Mouse (Mus musculus): Measurements from ENCODE around the gene Rcn2. TPM values are rescaled to one million over a fixed set of nuclear protein-coding genes. Genes with fewer than 3 reads are reported as not detected.
"Not testable (repeated sequence)": the region's sequence is repeated elsewhere in the genome, so short reads cannot be mapped to it uniquely, and the experiment has no call there.

The Rcn2 gene
- polyA plus RNA-seq (2015; fragmentation: Nextera tagmentation; extraction: Ambion mirVana) = 104 and 110 TPM in 2 replicates

DNA sequence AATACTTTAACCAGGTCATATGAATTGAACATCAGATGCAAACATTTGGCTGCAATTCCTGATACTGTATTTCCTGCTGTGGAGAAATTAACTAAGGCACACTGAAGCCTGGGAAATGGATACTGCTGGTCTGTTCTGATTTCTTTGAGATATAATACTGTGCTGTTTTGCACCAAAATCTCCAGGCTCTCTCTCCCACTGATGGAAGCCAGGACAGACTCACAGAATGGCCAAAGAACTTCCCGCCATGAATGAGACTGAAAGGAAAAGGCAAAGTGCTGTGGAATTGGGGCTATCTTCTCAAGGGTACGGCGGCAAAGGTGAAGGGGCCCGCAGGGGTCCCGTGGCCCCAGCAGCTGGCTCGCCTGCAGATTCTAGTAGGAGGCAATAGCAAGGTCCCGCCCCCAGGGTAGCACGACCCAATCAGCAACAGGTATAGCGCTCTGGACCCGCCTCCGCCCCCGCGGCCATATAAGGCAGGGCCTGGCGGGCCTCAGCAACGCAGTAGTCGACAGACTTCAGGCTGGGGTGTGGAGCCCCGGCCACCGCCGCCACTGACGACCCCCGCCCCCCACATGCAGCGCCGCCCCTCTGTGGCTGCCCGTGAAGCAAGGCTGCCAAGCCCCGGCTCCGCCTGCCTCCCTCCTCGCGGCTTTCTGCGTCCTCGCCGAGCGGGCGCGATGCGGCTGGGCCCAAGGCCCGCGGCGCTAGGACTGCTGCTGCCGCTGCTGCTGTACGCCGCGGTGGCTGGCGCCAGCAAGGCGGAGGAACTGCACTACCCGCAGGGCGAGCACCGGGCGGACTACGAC is at the start of gene Rcn2:
Rcn2 (plus strand) TSS at position 474 of the 809 bp plus-strand sequence.
- peak; percentile 95 for DNase-seq (ENCODE audit: low spot score)

DNA sequence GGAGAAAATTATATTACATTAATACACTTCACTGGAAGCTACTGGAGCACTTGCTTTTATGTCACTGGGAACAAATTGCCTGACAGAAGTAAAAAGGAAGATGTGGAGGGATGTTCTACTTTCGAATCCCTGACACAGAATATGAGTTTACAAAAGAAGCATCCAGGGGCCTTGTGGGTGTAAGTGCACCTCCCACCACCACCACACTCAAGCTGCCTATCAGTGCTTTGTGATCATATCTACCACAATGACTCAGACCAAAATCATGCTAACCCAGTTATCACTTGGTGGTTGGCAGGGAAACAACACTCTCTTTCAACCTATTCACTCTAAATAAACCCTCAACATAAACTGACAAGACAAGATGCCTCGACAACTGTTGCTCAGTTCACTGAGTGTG is 37.0 kb upstream of the Rcn2 start:
- not testable (repeated sequence) for DNase-seq (ENCODE audit: low spot score)

DNA sequence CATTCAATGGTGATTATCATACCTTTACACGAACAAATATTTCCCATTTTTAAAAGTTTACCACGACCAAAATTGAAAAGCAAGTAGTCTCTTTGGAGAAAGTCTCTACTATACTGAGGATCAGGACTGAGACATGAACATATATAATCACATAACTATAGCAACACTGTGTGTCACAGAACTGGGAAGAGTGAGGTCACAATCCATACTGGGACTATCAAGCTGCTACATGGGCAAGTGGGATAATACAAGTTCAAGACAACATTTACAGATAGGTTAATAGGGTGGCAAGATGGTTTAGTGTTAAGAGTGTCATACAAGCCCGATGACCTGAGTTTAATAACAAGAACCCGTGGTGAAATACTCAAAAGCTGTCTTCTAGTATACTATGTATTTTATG is 31.2 kb upstream of the Rcn2 start, which contains the start of gene 4930563M21Rik:
4930563M21Rik (minus strand) TSS at position 101 of the 400 bp plus-strand sequence.
- no peak for DNase-seq (ENCODE audit: low spot score)

DNA sequence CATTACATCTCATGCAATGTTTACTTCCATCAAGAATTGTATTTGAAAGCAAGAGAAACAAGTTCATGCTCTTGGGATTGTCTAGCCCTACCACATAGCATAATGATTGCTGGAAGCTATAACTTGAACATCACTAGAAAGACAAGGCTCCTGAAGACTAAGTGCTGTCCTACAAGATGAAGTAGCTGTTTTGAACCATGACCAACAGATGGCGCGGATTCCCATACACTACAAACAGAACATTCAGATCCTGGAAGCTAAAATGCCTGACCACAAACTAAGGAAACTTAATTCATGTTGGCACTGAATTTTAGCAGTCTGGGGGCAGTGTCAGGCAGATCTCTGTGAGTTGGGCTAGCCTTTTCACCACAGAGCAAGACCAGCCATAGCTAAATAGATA is 16.9 kb upstream of the Rcn2 start:
- DNase-seq (ENCODE audit: low spot score) = peak; percentile 3

DNA sequence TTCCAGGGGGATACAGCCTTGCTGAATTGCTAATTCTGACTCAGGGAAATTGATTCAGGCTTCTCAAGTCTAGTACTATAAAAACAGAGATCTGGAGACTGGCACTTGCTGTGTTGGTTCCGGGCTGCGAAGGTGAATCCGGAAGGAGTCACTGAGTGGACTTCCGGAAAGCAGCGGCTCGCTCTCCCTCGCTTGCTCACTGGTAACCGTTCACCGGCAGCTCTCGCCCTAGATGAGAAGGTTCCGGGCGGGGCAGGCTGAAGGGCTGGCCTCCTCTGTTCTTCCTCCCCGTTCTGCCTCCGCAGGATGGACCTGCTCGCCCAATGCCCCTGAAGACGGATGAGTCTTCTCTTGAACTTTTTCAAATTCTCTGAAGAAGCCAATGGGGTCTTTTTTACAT is 14.4 kb upstream of the Rcn2 start:
- no peak for DNase-seq (ENCODE audit: low spot score)

- no peak for DNase-seq (ENCODE audit: low spot score)
These were observed 9.4 kb upstream of the Rcn2 start for GRCm38 (mm10) chr9:56032219-56032618.

DNA sequence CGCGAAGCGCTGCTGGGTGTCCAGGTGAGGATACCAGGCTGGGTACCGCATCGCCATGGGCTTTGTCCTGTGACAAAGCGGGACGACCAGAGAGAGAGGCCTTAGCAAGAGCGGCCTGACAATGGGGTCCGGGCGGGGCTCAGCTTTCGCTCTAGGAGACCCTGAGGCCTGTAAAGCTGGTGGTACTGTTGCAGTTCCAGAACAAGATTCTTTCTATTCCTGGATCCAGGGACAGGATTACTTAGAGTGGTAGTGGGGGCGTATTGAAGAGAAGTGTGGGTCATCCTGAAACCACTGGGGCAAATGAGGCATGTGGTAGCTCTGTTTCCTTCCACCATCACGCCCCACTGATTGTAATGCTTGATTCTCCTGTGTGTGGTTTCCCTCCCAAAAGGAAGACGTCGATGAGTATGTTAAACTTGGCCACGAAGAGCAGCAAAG is 556 bp downstream of the Rcn2 start:
- no peak for DNase-seq (ENCODE audit: low spot score)

DNA sequence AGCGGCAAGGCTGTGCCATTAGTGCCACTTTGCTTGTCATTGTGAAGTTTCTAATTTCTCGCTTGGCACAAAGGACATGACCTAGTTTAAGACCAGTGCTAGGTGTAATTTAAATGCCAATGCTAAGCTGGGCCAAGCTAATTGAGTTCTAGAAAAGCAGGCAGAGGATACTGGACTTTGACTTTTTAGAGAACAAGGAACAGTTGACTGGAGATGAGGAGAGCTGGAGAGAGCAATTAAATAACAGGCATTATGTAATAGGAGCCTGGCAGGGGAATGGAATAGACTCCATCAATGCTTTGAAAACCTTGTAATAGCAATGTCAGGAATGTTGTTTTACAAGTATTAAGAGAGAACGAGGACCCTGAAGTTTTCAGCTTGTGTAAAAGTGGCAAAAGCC is 12.2 kb downstream of the Rcn2 start:
- DNase-seq (ENCODE audit: low spot score) = no peak

DNA sequence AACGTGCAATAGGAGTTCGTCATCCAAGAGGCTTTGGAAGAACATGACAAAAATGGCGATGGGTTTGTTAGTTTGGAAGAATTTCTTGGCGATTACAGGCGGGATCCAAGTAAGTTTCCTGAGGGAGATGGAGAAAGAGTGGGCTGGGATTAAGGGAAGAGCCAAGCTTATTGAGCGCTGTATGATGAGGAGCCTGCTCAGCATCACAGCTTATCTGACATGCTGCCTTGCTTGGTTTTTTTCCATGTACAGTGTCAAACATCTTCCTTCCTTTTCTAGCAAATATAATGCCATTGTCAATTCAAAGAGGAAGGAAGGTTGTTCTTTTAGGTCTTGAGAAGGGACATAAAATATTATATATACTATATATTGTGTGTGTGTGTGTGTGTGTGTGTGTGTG is 14.5 kb downstream of the Rcn2 start:
- no peak for DNase-seq (ENCODE audit: low spot score)

GRCm38 (mm10) chr9:56062336-56062735 is 20.7 kb downstream of the Rcn2 start:
- DNase-seq (ENCODE audit: low spot score) = no peak

DNA sequence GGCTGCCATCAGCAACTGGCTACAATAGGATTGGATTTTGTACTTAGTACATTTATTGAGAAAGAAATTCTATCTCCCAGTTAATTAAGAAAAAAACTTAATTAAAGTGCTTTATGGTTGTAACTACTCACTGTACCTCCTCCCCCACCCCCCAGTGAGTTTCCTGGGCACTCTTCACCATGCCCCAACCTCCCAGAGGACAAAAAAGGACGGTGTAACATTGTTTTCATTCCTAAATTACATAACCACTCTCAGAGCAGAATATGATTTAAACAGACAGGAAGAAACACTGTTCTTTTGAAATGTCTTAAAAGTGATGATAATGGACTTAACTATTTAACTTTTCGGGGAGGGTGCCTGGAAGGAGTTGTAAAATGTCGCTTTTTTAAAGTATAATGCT is 23.4 kb downstream of the Rcn2 start:
- no peak for DNase-seq (ENCODE audit: low spot score)

- no peak for DNase-seq (ENCODE audit: low spot score)
These were observed 26.3 kb downstream of the Rcn2 start for GRCm38 (mm10) chr9:56067964-56068363.

- DNase-seq (ENCODE audit: low spot score) = no peak
These were observed 27.0 kb downstream of the Rcn2 start for GRCm38 (mm10) chr9:56068630-56069029.

GRCm38 (mm10) chr9:56072861-56073260 is 31.2 kb downstream of the Rcn2 start:
- no peak for DNase-seq (ENCODE audit: low spot score)

- no peak for DNase-seq (ENCODE audit: low spot score)
These were observed 33.2 kb downstream of the Rcn2 start for GRCm38 (mm10) chr9:56074863-56075262.

- DNase-seq (ENCODE audit: low spot score) = peak; percentile 92
These were observed 33.6 kb downstream of the Rcn2 start for GRCm38 (mm10) chr9:56075264-56075663.

GRCm38 (mm10) chr9:56075901-56076620 is 34.4 kb downstream of the Rcn2 start:
- DNase-seq (ENCODE audit: low spot score) = peak; percentile 84

- DNase-seq (ENCODE audit: low spot score) = no peak
These were observed 37.9 kb downstream of the Rcn2 start for GRCm38 (mm10) chr9:56079587-56079986.

GRCm38 (mm10) chr9:56086524-56086923 is 44.9 kb downstream of the Rcn2 start:
- no peak for DNase-seq (ENCODE audit: low spot score)

DNA sequence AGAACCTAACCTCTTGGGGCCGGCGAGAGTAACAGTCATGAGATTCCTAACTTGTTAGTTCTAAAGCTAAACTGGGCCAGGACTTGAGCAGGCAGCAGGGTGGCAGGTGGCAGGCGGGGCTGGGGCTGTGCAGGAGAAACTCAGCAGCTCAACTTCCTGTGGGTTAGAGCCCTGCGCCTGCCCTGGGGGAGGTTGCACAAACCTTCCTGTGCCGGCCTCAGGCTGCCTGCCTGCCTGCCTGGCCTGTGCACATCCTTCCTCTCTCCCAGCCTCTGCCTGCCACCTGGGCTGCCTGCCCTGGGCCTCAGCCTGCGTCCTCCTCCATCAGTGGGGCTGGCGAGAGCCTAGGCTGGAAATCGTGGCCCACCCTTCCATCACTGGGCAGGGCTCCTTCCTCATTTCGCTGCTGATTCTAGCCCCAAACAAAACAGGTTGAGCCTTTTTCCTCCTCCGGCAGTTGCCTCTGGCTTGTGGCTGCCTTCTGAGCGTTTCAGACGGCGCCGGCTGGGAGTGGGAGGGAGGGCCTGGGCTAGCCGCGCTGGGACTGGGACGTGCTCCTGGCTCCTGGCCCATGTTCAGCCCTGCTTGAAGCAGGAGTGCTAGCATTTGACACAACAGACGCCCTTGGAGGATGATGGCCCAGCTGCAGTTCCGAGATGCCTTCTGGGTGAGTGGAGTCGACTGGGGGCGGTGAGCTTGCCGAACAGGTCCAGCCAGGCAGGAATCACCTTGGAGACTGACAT is 48.3 kb downstream of the Rcn2 start, which contains the start of gene Pstpip1:
Pstpip1 (plus strand) TSS at position 185 of the 743 bp plus-strand sequence.
- DNase-seq (ENCODE audit: low spot score) = peak; percentile 90

DNA sequence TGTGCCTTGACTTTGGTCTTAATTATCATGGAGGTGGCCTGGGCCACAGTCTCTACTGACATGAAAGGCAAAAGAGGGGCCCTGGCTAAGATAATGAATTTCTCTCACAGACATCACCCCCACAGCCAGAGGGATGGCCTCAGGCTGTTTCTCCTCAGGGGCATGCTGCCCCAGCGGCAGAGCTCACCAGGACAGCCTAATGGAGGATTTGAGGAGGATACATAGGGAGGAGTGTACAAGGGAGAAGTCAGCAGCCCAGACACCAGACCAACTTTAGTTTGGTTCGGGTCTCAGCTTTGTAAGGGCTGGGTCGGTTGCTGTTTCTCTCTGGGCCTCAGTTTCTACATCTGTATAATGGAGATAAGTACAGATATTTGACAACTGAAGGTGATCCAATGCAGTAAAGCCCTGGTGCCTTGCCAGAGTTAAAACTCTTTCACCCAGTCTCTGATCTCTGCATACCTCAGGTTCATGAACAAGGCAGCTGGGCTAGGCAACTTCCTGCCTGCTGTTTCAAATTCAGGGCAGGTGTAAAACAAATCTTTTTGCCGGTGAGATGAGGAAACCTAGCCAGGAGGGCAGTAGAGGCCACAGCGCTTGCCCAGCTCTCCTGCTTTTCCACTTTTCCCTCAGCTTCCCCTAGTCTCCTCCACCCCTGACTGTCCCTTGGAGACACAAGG is 49.0 kb downstream of the Rcn2 start:
- peak; percentile 59 for DNase-seq (ENCODE audit: low spot score)
